Mouse (Mus musculus) macrophage (primary cell): ENCODE measurements around the gene Traf3ip2. TPM values are rescaled to one million over a fixed set of nuclear protein-coding genes. Genes with fewer than 3 reads are reported as not detected.

Experiments
- H3K27ac ChIP-seq: fragments of 350-480 bp; formaldehyde crosslinking; 2 replicates; pipeline ENCODE4 v1.9.0; 2021
- H3K36me3 ChIP-seq: fragments of 350-480 bp; formaldehyde crosslinking; 2 replicates; pipeline ENCODE4 v1.9.0; 2021; ENCODE audit errors: inconsistent target
- H3K4me3 ChIP-seq: fragments of 350-480 bp; formaldehyde crosslinking; 2 replicates; pipeline ENCODE4 v1.9.0; 2021; ENCODE audit errors: inconsistent target
- H3K79me2 ChIP-seq: fragments of 350-480 bp; formaldehyde crosslinking; 2 replicates; pipeline ENCODE4 v1.9.0; 2021; ENCODE audit errors: inconsistent target
- WGBS: methylation state at CpG from one replicate; pipeline ENCODE4 v1.1.7; 2026; ENCODE audit warnings: inconsistent platforms; ENCODE audit not compliant: missing documents; 5-methylcytosine and 5-hydroxymethylcytosine counted together
- polyA plus RNA-seq: library from polyadenylated mRNA; stranded (reverse); fragments of 250-400 nt; gene quantifications from 3 replicates; pipeline ENCODE4 v1.2.4, GENCODE M21; 2018; ENCODE audit warnings: inconsistent platforms
- total RNA-seq, 78 experiments: library from RNA; depleted of rRNA; stranded (reverse); fragments of 250-400 nt; gene quantifications; 1 replicate in 9 of 78; 2 replicates in 24 of 78; 3 replicates in 43 of 78; 4 replicates in 2 of 78; pipeline ENCODE4 v1.2.4; 2018; ENCODE audit warnings: inconsistent platforms in 56 of 78

Traf3ip2 gene
- total RNA-seq (2018; cell fraction: chromatin; rRNA removed) = 10 to 100 TPM in 14 of 26 experiments, 1 to 10 TPM in 12; 1.5 to 46.8 (median 11.0) TPM
- total RNA-seq (2018; cell fraction: cytosol; rRNA removed) = 1 to 10 TPM; 1.5 to 4.8 (median 2.6) TPM
- 10 to 100 TPM in 2 of 26 experiments, 1 to 10 TPM in 24; 1.8 to 30.1 (median 5.0) TPM for total RNA-seq (2018; cell fraction: nucleus; rRNA removed)
- 1.3 to 3.2 TPM (median 3.2 TPM) in 3 replicates for polyA plus RNA-seq

- 30% methylated on average over 4 of the region's 4 CpGs for WGBS
- H3K4me3 ChIP-seq = peak within 1 kb of the TSS; percentile 54
- peak within 1 kb of the TSS; percentile 33; the same call in 1 of the 2 replicates for H3K27ac ChIP-seq
- H3K36me3 ChIP-seq = no peaks in the 10 kb centered on the region
- no peaks in the 10 kb centered on the region for H3K79me2 ChIP-seq
Observed at GRCm38 (mm10) chr10:39612633-39612988, at the start of gene Traf3ip2. Traf3ip2 (plus strand) TSS chr10:39612934.

- H3K4me3 ChIP-seq = no peak overlapping the region
- WGBS = 95% methylated on average over 24 of the region's 24 CpGs
- no peak overlapping the region for H3K27ac ChIP-seq
- no peaks in the 10 kb centered on the region for H3K79me2 ChIP-seq
- no peaks in the 10 kb centered on the region for H3K36me3 ChIP-seq
Observed at GRCm38 (mm10) chr10:39563552-39564223, 49.0 kb upstream of the Traf3ip2 start.

GRCm38 (mm10) chr10:39566901-39567300 is 45.8 kb upstream of the Traf3ip2 start:
- Histone ChIP-seq H3K27ac (no peak overlapping the region), H3K79me2 (no peaks in the 10 kb centered on the region), H3K36me3 (no peaks in the 10 kb centered on the region), H3K4me3 (no peak overlapping the region)
- 96% methylated on average over 12 of the region's 12 CpGs for WGBS

- Histone ChIP-seq H3K27ac (no peak overlapping the region), H3K36me3 (no peaks in the 10 kb centered on the region), H3K4me3 (no peak overlapping the region), H3K79me2 (no peaks in the 10 kb centered on the region)
- 98% methylated on average over 4 of the region's 4 CpGs for WGBS
Observed at GRCm38 (mm10) chr10:39568991-39569390, 43.7 kb upstream of the Traf3ip2 start.

GRCm38 (mm10) chr10:39571011-39571410 is 41.7 kb upstream of the Traf3ip2 start:
- Histone ChIP-seq H3K79me2 (no peaks in the 10 kb centered on the region), H3K27ac (no peak overlapping the region), H3K4me3 (no peak overlapping the region), H3K36me3 (no peaks in the 10 kb centered on the region)
- WGBS = 86% methylated on average over 7 of the region's 7 CpGs

GRCm38 (mm10) chr10:39572050-39572671 is 40.6 kb upstream of the Traf3ip2 start:
- no peaks in the 10 kb centered on the region for H3K36me3 ChIP-seq
- no peak overlapping the region for H3K27ac ChIP-seq
- 81% methylated on average over 8 of the region's 9 CpGs for WGBS
- H3K4me3 ChIP-seq = no peak overlapping the region
- H3K79me2 ChIP-seq = no peaks in the 10 kb centered on the region

GRCm38 (mm10) chr10:39572672-39573051 is 40.1 kb upstream of the Traf3ip2 start:
- Histone ChIP-seq H3K4me3 (no peak overlapping the region), H3K79me2 (no peaks in the 10 kb centered on the region), H3K27ac (no peak overlapping the region), H3K36me3 (no peaks in the 10 kb centered on the region)
- WGBS = 38% methylated on average over 6 of the region's 6 CpGs

GRCm38 (mm10) chr10:39576466-39576865 is 36.3 kb upstream of the Traf3ip2 start:
- no peaks in the 10 kb centered on the region for H3K36me3 ChIP-seq
- WGBS = 98% methylated on average over 6 of the region's 6 CpGs

GRCm38 (mm10) chr10:39580477-39580876 is 32.3 kb upstream of the Traf3ip2 start:
- H3K79me2 ChIP-seq = no peaks in the 10 kb centered on the region
- H3K4me3 ChIP-seq = no peak overlapping the region
- H3K27ac ChIP-seq = no peak overlapping the region
- no peaks in the 10 kb centered on the region for H3K36me3 ChIP-seq
- 94% methylated on average over 8 of the region's 8 CpGs for WGBS

More at GRCm38 (mm10) chr10:39576466-39576865, 36.3 kb upstream of the Traf3ip2 start:
- Histone ChIP-seq H3K4me3 (no peak overlapping the region), H3K79me2 (no peaks in the 10 kb centered on the region), H3K27ac (no peak overlapping the region)

- WGBS = 86% methylated on average over 2 of the region's 2 CpGs
- Histone ChIP-seq H3K27ac (no peak overlapping the region), H3K4me3 (no peak overlapping the region), H3K79me2 (no peaks in the 10 kb centered on the region), H3K36me3 (no peaks in the 10 kb centered on the region)
Observed at GRCm38 (mm10) chr10:39582385-39582784, 30.3 kb upstream of the Traf3ip2 start.

GRCm38 (mm10) chr10:39583718-39584117 is 29.0 kb upstream of the Traf3ip2 start:
- no peaks in the 10 kb centered on the region for H3K79me2 ChIP-seq
- H3K27ac ChIP-seq = no peak overlapping the region
- 92% methylated on average over 12 of the region's 12 CpGs for WGBS
- H3K36me3 ChIP-seq = no peaks in the 10 kb centered on the region
- H3K4me3 ChIP-seq = no peak overlapping the region

- Histone ChIP-seq H3K79me2 (no peaks in the 10 kb centered on the region), H3K36me3 (no peaks in the 10 kb centered on the region), H3K4me3 (no peak overlapping the region), H3K27ac (no peak overlapping the region)
- WGBS = 74% methylated on average over 4 of the region's 5 CpGs
Observed at GRCm38 (mm10) chr10:39587290-39587925, 25.3 kb upstream of the Traf3ip2 start.

GRCm38 (mm10) chr10:39587973-39588746 is 24.6 kb upstream of the Traf3ip2 start:
- H3K4me3 ChIP-seq = no peak overlapping the region
- no peaks in the 10 kb centered on the region for H3K36me3 ChIP-seq
- no peak overlapping the region for H3K27ac ChIP-seq
- H3K79me2 ChIP-seq = no peaks in the 10 kb centered on the region
- 92% methylated on average over 8 of the region's 8 CpGs for WGBS

- H3K79me2 ChIP-seq = no peaks in the 10 kb centered on the region
- WGBS = 45% methylated on average over 19 of the region's 19 CpGs
- H3K36me3 ChIP-seq = no peaks in the 10 kb centered on the region
- H3K4me3 ChIP-seq = no peak overlapping the region
- no peak overlapping the region for H3K27ac ChIP-seq
Observed at GRCm38 (mm10) chr10:39589765-39590546, 22.8 kb upstream of the Traf3ip2 start.
